Mouse (Mus musculus): Measurements from ENCODE around the gene Nsun4. TPM values are rescaled to one million over a fixed set of nuclear protein-coding genes. Genes with fewer than 3 reads are reported as not detected.

Gene Nsun4
- polyA plus RNA-seq, 1 experiment: 10.5 TPM

- TF ChIP-seq CTCF (IDR thresholded peaks at IDR 0.05; ENCODE audit: borderline replicate concordance, insufficient read depth, low read depth, low read length) (no peak), POLR2A (IDR thresholded peaks at IDR 0.05; ENCODE audit: borderline replicate concordance, insufficient read depth, low read length) (no peak)
- no peak for DNase-seq
- WGBS: 75% methylated on average over 5 of the region's 5 CpGs
- no peaks in the 10 kb centered on the region for H3K4me1 ChIP-seq (ENCODE audit: control insufficient read depth, insufficient read depth, low read length)
- no peak overlapping the region for H3K4me3 ChIP-seq (replicated peaks; ENCODE audit: insufficient read depth, low read depth, low read length)
- H3K27ac ChIP-seq (ENCODE audit: insufficient read depth, low read length): no peak overlapping the region
- no peaks in the 10 kb centered on the region for H3K27me3 ChIP-seq (ENCODE audit: control insufficient read depth, insufficient read depth, low read length)
These were observed 38.2 kb downstream of the Nsun4 start for GRCm38 (mm10) chr4:116015502-116015901.

- 76% methylated on average over 8 of the region's 8 CpGs for WGBS
These were observed 43.5 kb downstream of the Nsun4 start for GRCm38 (mm10) chr4:116010186-116010585.

GRCm38 (mm10) chr4:116001206-116001605, 52.5 kb downstream of the Nsun4 start:
- H3K4me1 ChIP-seq (ENCODE audit: control insufficient read depth, insufficient read depth, low read length): peaks cover 7% of the 10 kb centered on the region
- H3K27me3 ChIP-seq (ENCODE audit: control insufficient read depth, insufficient read depth, low read length): no peaks in the 10 kb centered on the region
- no peak for DNase-seq
- no peak overlapping the region for H3K4me3 ChIP-seq (replicated peaks; ENCODE audit: insufficient read depth, low read depth, low read length)
- 73% methylated on average over 4 of the region's 4 CpGs for WGBS
- TF ChIP-seq CTCF (IDR thresholded peaks at IDR 0.05; ENCODE audit: borderline replicate concordance, insufficient read depth, low read depth, low read length) (no peak), POLR2A (IDR thresholded peaks at IDR 0.05; ENCODE audit: borderline replicate concordance, insufficient read depth, low read length) (no peak)
- H3K27ac ChIP-seq (ENCODE audit: insufficient read depth, low read length): no peak overlapping the region

More at GRCm38 (mm10) chr4:116010186-116010585, 43.5 kb downstream of the Nsun4 start:
- H3K4me3 ChIP-seq (replicated peaks; ENCODE audit: insufficient read depth, low read depth, low read length): no peak overlapping the region
- DNase-seq: no peak
- no peak overlapping the region for H3K27ac ChIP-seq (ENCODE audit: insufficient read depth, low read length)
- H3K4me1 ChIP-seq (ENCODE audit: control insufficient read depth, insufficient read depth, low read length): peaks cover 10% of the 10 kb centered on the region
- no peaks in the 10 kb centered on the region for H3K27me3 ChIP-seq (ENCODE audit: control insufficient read depth, insufficient read depth, low read length)
- TF ChIP-seq POLR2A (IDR thresholded peaks at IDR 0.05; ENCODE audit: borderline replicate concordance, insufficient read depth, low read length) (no peak), CTCF (IDR thresholded peaks at IDR 0.05; ENCODE audit: borderline replicate concordance, insufficient read depth, low read depth, low read length) (no peak)

GRCm38 (mm10) chr4:116000671-116001070, 53.0 kb downstream of the Nsun4 start:
- no peak overlapping the region for H3K27ac ChIP-seq (ENCODE audit: insufficient read depth, low read length)
- TF ChIP-seq CTCF (IDR thresholded peaks at IDR 0.05; ENCODE audit: borderline replicate concordance, insufficient read depth, low read depth, low read length): no peak
- no peak for TF ChIP-seq POLR2A (IDR thresholded peaks at IDR 0.05; ENCODE audit: borderline replicate concordance, insufficient read depth, low read length)
- no peak for DNase-seq
- no peak overlapping the region for H3K4me3 ChIP-seq (replicated peaks; ENCODE audit: insufficient read depth, low read depth, low read length)
- H3K27me3 ChIP-seq (ENCODE audit: control insufficient read depth, insufficient read depth, low read length): no peaks in the 10 kb centered on the region
- WGBS: 52% methylated on average over 6 of the region's 6 CpGs
- H3K4me1 ChIP-seq (ENCODE audit: control insufficient read depth, insufficient read depth, low read length): peaks cover 4% of the 10 kb centered on the region

- TF ChIP-seq CTCF (IDR thresholded peaks at IDR 0.05; ENCODE audit: borderline replicate concordance, insufficient read depth, low read depth, low read length) (no peak), POLR2A (IDR thresholded peaks at IDR 0.05; ENCODE audit: borderline replicate concordance, insufficient read depth, low read length) (no peak)
- 55% methylated on average over 4 of the region's 4 CpGs for WGBS
These were observed 56.9 kb downstream of the Nsun4 start for GRCm38 (mm10) chr4:115996729-115997128.

GRCm38 (mm10) chr4:115995376-115995730, 58.3 kb downstream of the Nsun4 start:
- WGBS: 62% methylated on average over 2 of the region's 2 CpGs
- TF ChIP-seq POLR2A (IDR thresholded peaks at IDR 0.05; ENCODE audit: borderline replicate concordance, insufficient read depth, low read length) (no peak), CTCF (IDR thresholded peaks at IDR 0.05; ENCODE audit: borderline replicate concordance, insufficient read depth, low read depth, low read length) (no peak)
- Histone ChIP-seq H3K27me3 (ENCODE audit: control insufficient read depth, insufficient read depth, low read length) (no peaks in the 10 kb centered on the region), H3K4me1 (ENCODE audit: control insufficient read depth, insufficient read depth, low read length) (no peaks in the 10 kb centered on the region), H3K27ac (ENCODE audit: insufficient read depth, low read length) (no peak overlapping the region), H3K4me3 (replicated peaks; ENCODE audit: insufficient read depth, low read depth, low read length) (no peak overlapping the region)
- DNase-seq: no peak

More at GRCm38 (mm10) chr4:115996729-115997128, 56.9 kb downstream of the Nsun4 start:
- H3K4me1 ChIP-seq (ENCODE audit: control insufficient read depth, insufficient read depth, low read length): no peaks in the 10 kb centered on the region
- no peaks in the 10 kb centered on the region for H3K27me3 ChIP-seq (ENCODE audit: control insufficient read depth, insufficient read depth, low read length)
- no peak for DNase-seq
- no peak overlapping the region for H3K4me3 ChIP-seq (replicated peaks; ENCODE audit: insufficient read depth, low read depth, low read length)
- no peak overlapping the region for H3K27ac ChIP-seq (ENCODE audit: insufficient read depth, low read length)

- no peak overlapping the region for H3K4me3 ChIP-seq (replicated peaks; ENCODE audit: insufficient read depth, low read depth, low read length)
- no peaks in the 10 kb centered on the region for H3K27me3 ChIP-seq (ENCODE audit: control insufficient read depth, insufficient read depth, low read length)
- no peaks in the 10 kb centered on the region for H3K4me1 ChIP-seq (ENCODE audit: control insufficient read depth, insufficient read depth, low read length)
- no peak for DNase-seq
- TF ChIP-seq POLR2A (IDR thresholded peaks at IDR 0.05; ENCODE audit: borderline replicate concordance, insufficient read depth, low read length): no peak
- no peak for TF ChIP-seq CTCF (IDR thresholded peaks at IDR 0.05; ENCODE audit: borderline replicate concordance, insufficient read depth, low read depth, low read length)
- WGBS: 84% methylated on average over 16 of the region's 16 CpGs
- H3K27ac ChIP-seq (ENCODE audit: insufficient read depth, low read length): no peak overlapping the region
These were observed 58.9 kb downstream of the Nsun4 start for GRCm38 (mm10) chr4:115994662-115995375.

- Histone ChIP-seq H3K27ac (ENCODE audit: insufficient read depth, low read length) (no peak overlapping the region), H3K4me1 (ENCODE audit: control insufficient read depth, insufficient read depth, low read length) (no peaks in the 10 kb centered on the region), H3K27me3 (ENCODE audit: control insufficient read depth, insufficient read depth, low read length) (no peaks in the 10 kb centered on the region; the same call in 1 of the 2 replicates), H3K4me3 (replicated peaks; ENCODE audit: insufficient read depth, low read depth, low read length) (no peak overlapping the region)
- TF ChIP-seq CTCF (IDR thresholded peaks at IDR 0.05; ENCODE audit: borderline replicate concordance, insufficient read depth, low read depth, low read length): no peak
- TF ChIP-seq POLR2A (IDR thresholded peaks at IDR 0.05; ENCODE audit: borderline replicate concordance, insufficient read depth, low read length): no peak
- no peak for DNase-seq
- WGBS: 72% methylated on average over 7 of the region's 7 CpGs
These were observed 64.3 kb downstream of the Nsun4 start for GRCm38 (mm10) chr4:115989382-115989781.

Data from cerebellum, adult 2 months (tissue).